In genomic region chr15:6438685-6439084, GRCm38 (mm10) we compare ENCODE assay signal across 28 mouse cellular contexts. TPM values are rescaled to one million over a fixed set of nuclear protein-coding genes. Genes with fewer than 3 reads are reported as not detected.
"Had no signal": no experiment of that assay in that cellular context is flagged by ENCODE, and none has a peak within 500 bp of the region (broad histone marks: within the 10 kb centered on the region; RNA-seq: fewer than 3 reads in every experiment).

No protein-coding gene starts in this region.

- H3K27me3 ChIP-seq: liver, embryonic 12.5 days; liver, embryonic 15.5 days; midbrain, embryonic 12.5 days; midbrain, embryonic 15.5 days; neural tube, embryonic 12.5 days; neural tube, embryonic 15.5 days had no signal

- DNase-seq: kidney, adult 9 months; kidney, postnatal 36 days; layer of hippocampus, postnatal 36 days; right cerebral cortex, adult 18-20 months; right cerebral cortex, postnatal 14 days; right cerebral cortex, postnatal 4 days; thymus, adult 2 months; thymus, postnatal 25 days had no signal

- H3K27ac ChIP-seq: hindbrain, embryonic 14.5 days; hindbrain, postnatal 0 days; left cerebral cortex, adult 2 months; liver, embryonic 12.5 days; liver, embryonic 15.5 days; macrophage; midbrain, embryonic 12.5 days; midbrain, embryonic 15.5 days; neural tube, embryonic 12.5 days; neural tube, embryonic 15.5 days; stomach, postnatal 0 days had no signal

- H3K4me1 ChIP-seq: liver, embryonic 12.5 days; liver, embryonic 15.5 days; midbrain, embryonic 12.5 days; midbrain, embryonic 15.5 days; neural tube, embryonic 12.5 days; neural tube, embryonic 15.5 days had no signal

- H3K4me2 ChIP-seq: hindbrain, embryonic 14.5 days; liver, embryonic 12.5 days; liver, embryonic 15.5 days; midbrain, embryonic 12.5 days; midbrain, embryonic 15.5 days; neural tube, embryonic 12.5 days; neural tube, embryonic 15.5 days had no signal

- ATAC-seq: hindbrain, postnatal 0 days; inflammation-experienced regulatory T-cells, adult 6 months; intestine, embryonic 16.5 days; liver, embryonic 12.5 days; midbrain, embryonic 15.5 days had no signal

- H3K9ac ChIP-seq: hindbrain, embryonic 14.5 days; liver, embryonic 12.5 days; liver, embryonic 15.5 days; midbrain, embryonic 12.5 days; midbrain, embryonic 15.5 days; neural tube, embryonic 12.5 days; neural tube, embryonic 15.5 days had no signal

- H3K36me3 ChIP-seq: liver, embryonic 15.5 days; midbrain, embryonic 12.5 days; midbrain, embryonic 15.5 days; neural tube, embryonic 12.5 days; neural tube, embryonic 15.5 days had no signal

- H3K4me3 ChIP-seq: left cerebral cortex, adult 2 months; liver, embryonic 12.5 days; liver, embryonic 15.5 days; midbrain, embryonic 12.5 days; midbrain, embryonic 15.5 days; neural tube, embryonic 12.5 days; neural tube, embryonic 15.5 days had no signal

- H3K9me3 ChIP-seq: liver, embryonic 15.5 days; midbrain, embryonic 12.5 days; midbrain, embryonic 15.5 days; neural tube, embryonic 12.5 days; neural tube, embryonic 15.5 days had no signal

RNA-seq across cellular contexts. Expression of gene C9, which starts 6.4 kb away (rescaled TPM):
- total RNA-seq: hindbrain, postnatal 0 days; layer of hippocampus, adult 8-10 months; layer of hippocampus, postnatal 10 days; layer of hippocampus, postnatal 36 days; left cerebral cortex, adult 2 months; left cerebral cortex, postnatal 10 days; left cerebral cortex, postnatal 36 days; megakaryocyte, adult 5-6 weeks had no signal
- polyA plus RNA-seq: hindbrain, embryonic 14.5 days; hindbrain, postnatal 0 days; inflammation-experienced regulatory T-cells, adult 6 months; limb, embryonic 11.5 days; macrophage; midbrain, embryonic 15.5 days; neural tube, embryonic 12.5 days; neural tube, embryonic 15.5 days; stomach, embryonic 14.5 days; stomach, postnatal 0 days; thymus, adult 2 months had no signal
